Mouse (Mus musculus) midbrain, embryonic 12.5 days (tissue): Measurements from ENCODE around the gene Nos1ap. TPM values are rescaled to one million over a fixed set of nuclear protein-coding genes. Genes with fewer than 3 reads are reported as not detected.

Experiments used
- ATAC-seq: fragments of 200-750 bp; cut with Nextera tagmentation; 2 replicates; pipeline ENCODE4 v1.8.0; 2017; ENCODE audit warnings: low read depth, moderate TSS enrichment, moderate library complexity; ENCODE audit not compliant: low FRiP score
- H3K27ac ChIP-seq: fragments of 300-500 bp; sonication (generic); replicated peaks from 2 replicates; pipeline ENCODE4 v1.5.1; 2016; ENCODE audit warnings: mild to moderate bottlenecking
- H3K27me3 ChIP-seq: fragments of 300-500 bp; sonication (generic); 2 replicates; pipeline ENCODE4 v1.6.1; 2016; ENCODE audit warnings: mild to moderate bottlenecking
- H3K36me3 ChIP-seq: fragments of 300-500 bp; sonication (generic); 2 replicates; pipeline ENCODE4 v1.6.1; 2016
- H3K4me1 ChIP-seq: fragments of 300-500 bp; sonication (generic); 2 replicates; pipeline ENCODE4 v1.6.1; 2016
- H3K4me2 ChIP-seq: fragments of 300-500 bp; sonication (generic); replicated peaks from 2 replicates; pipeline ENCODE4 v1.6.1; 2016; ENCODE audit warnings: mild to moderate bottlenecking, moderate library complexity
- H3K4me3 ChIP-seq: fragments of 300-500 bp; sonication (generic); 2 replicates; pipeline ENCODE4 v1.5.1; 2016; ENCODE audit warnings: mild to moderate bottlenecking
- H3K9ac ChIP-seq: fragments of 300-500 bp; sonication (generic); replicated peaks from 2 replicates; pipeline ENCODE4 v1.6.1; 2016; ENCODE audit warnings: mild to moderate bottlenecking, moderate library complexity
- H3K9me3 ChIP-seq: fragments of 300-500 bp; sonication (generic); 2 replicates; pipeline ENCODE4 v1.6.1; 2016; ENCODE audit warnings: mild to moderate bottlenecking
- WGBS: fragments of 180-500 bp; shearing (Covaris S2); methylation state at CpG from one replicate; pipeline ENCODE4 v1.1.7; 2016; 5-methylcytosine and 5-hydroxymethylcytosine counted together
- polyA plus RNA-seq: library from polyadenylated mRNA; unstranded; fragments of >200 nt; fragmentation: Nextera tagmentation; extraction: Ambion mirVana; gene quantifications from 2 replicates; pipeline ENCODE4 v1.2.1, GENCODE M21; 2016

Gene Nos1ap
- polyA plus RNA-seq, 1 experiment from 2014 or later, result 11.9 TPM

- H3K9me3 ChIP-seq, result no peaks in the 10 kb centered on the region
- H3K36me3 ChIP-seq, result no peaks in the 10 kb centered on the region
- no peak overlapping the region for H3K4me3 ChIP-seq
- 96% methylated on average over 3 of the region's 3 CpGs for WGBS
- no peak overlapping the region for H3K9ac ChIP-seq
- no peaks in the 10 kb centered on the region for H3K4me1 ChIP-seq
- no peak overlapping the region for H3K27ac ChIP-seq
- ATAC-seq, result no peak
- no peak overlapping the region for H3K4me2 ChIP-seq
- H3K27me3 ChIP-seq, result no peaks in the 10 kb centered on the region
Measured at GRCm38 (mm10) chr1:170536344-170536743, 53.3 kb downstream of the Nos1ap start.

GRCm38 (mm10) chr1:170535221-170535620 lies 54.4 kb downstream of the Nos1ap start:
- H3K4me1 ChIP-seq, result no peaks in the 10 kb centered on the region
- no peak overlapping the region for H3K4me3 ChIP-seq
- no peak for ATAC-seq
- WGBS, result 87% methylated on average over 2 of the region's 2 CpGs
- H3K9me3 ChIP-seq, result no peaks in the 10 kb centered on the region
- H3K27ac ChIP-seq, result no peak overlapping the region
- H3K27me3 ChIP-seq, result no peaks in the 10 kb centered on the region
- H3K9ac ChIP-seq, result no peak overlapping the region
- H3K36me3 ChIP-seq, result no peaks in the 10 kb centered on the region
- H3K4me2 ChIP-seq, result no peak overlapping the region

GRCm38 (mm10) chr1:170531286-170531685 lies 58.4 kb downstream of the Nos1ap start:
- H3K36me3 ChIP-seq, result no peaks in the 10 kb centered on the region
- H3K27me3 ChIP-seq, result no peaks in the 10 kb centered on the region
- H3K4me3 ChIP-seq, result no peak overlapping the region
- no peaks in the 10 kb centered on the region for H3K4me1 ChIP-seq
- no peak for ATAC-seq
- 93% methylated on average over 2 of the region's 2 CpGs for WGBS
- H3K9ac ChIP-seq, result no peak overlapping the region
- H3K4me2 ChIP-seq, result no peak overlapping the region
- H3K9me3 ChIP-seq, result no peaks in the 10 kb centered on the region
- H3K27ac ChIP-seq, result no peak overlapping the region

GRCm38 (mm10) chr1:170530456-170530855 lies 59.2 kb downstream of the Nos1ap start:
- Histone ChIP-seq H3K4me3 (no peak overlapping the region), H3K9ac (no peak overlapping the region), H3K4me1 (no peaks in the 10 kb centered on the region), H3K27me3 (no peaks in the 10 kb centered on the region), H3K27ac (no peak overlapping the region), H3K9me3 (no peaks in the 10 kb centered on the region), H3K36me3 (no peaks in the 10 kb centered on the region), H3K4me2 (no peak overlapping the region)
- WGBS, result 82% methylated on average over 4 of the region's 4 CpGs
- ATAC-seq, result no peak

- Histone ChIP-seq H3K4me1 (peaks cover 25% of the 10 kb centered on the region), H3K27ac (no peak overlapping the region), H3K36me3 (no peaks in the 10 kb centered on the region), H3K4me2 (no peak overlapping the region), H3K4me3 (no peak overlapping the region), H3K27me3 (no peaks in the 10 kb centered on the region), H3K9ac (no peak overlapping the region), H3K9me3 (peaks cover 3% of the 10 kb centered on the region; the same call in 1 of the 2 replicates)
- no peak for ATAC-seq
- WGBS, result 61% methylated on average over 5 of the region's 5 CpGs
Measured at GRCm38 (mm10) chr1:170522891-170523290, 66.8 kb downstream of the Nos1ap start.

GRCm38 (mm10) chr1:170521520-170522205 lies 68.0 kb downstream of the Nos1ap start:
- Histone ChIP-seq H3K9me3 (peaks cover 3% of the 10 kb centered on the region; the same call in 1 of the 2 replicates), H3K27me3 (no peaks in the 10 kb centered on the region), H3K4me1 (peaks cover 25% of the 10 kb centered on the region), H3K4me2 (no peak overlapping the region), H3K4me3 (no peak overlapping the region), H3K36me3 (no peaks in the 10 kb centered on the region), H3K27ac (no peak overlapping the region), H3K9ac (no peak overlapping the region)
- peak; percentile 52; the same call in 1 of the 2 replicates for ATAC-seq
- WGBS, result 37% methylated on average over 6 of the region's 6 CpGs

- H3K4me3 ChIP-seq, result no peak overlapping the region
- peaks cover 3% of the 10 kb centered on the region; the same call in 1 of the 2 replicates for H3K9me3 ChIP-seq
- H3K9ac ChIP-seq, result no peak overlapping the region
- H3K27me3 ChIP-seq, result no peaks in the 10 kb centered on the region
- 98% methylated on average over 4 of the region's 4 CpGs for WGBS
- H3K36me3 ChIP-seq, result no peaks in the 10 kb centered on the region
- H3K4me1 ChIP-seq, result peaks cover 25% of the 10 kb centered on the region
- no peak overlapping the region for H3K27ac ChIP-seq
- no peak for ATAC-seq
- no peak overlapping the region for H3K4me2 ChIP-seq
Measured at GRCm38 (mm10) chr1:170520206-170520605, 69.5 kb downstream of the Nos1ap start.

GRCm38 (mm10) chr1:170519631-170520030 lies 70.0 kb downstream of the Nos1ap start:
- Histone ChIP-seq H3K4me1 (peaks cover 25% of the 10 kb centered on the region), H3K9ac (no peak overlapping the region), H3K4me3 (no peak overlapping the region), H3K36me3 (no peaks in the 10 kb centered on the region), H3K9me3 (peaks cover 3% of the 10 kb centered on the region; the same call in 1 of the 2 replicates), H3K4me2 (no peak overlapping the region), H3K27me3 (no peaks in the 10 kb centered on the region), H3K27ac (no peak overlapping the region)
- no peak for ATAC-seq
- WGBS, result 98% methylated on average over 7 of the region's 7 CpGs

GRCm38 (mm10) chr1:170516182-170516581 lies 73.5 kb downstream of the Nos1ap start:
- Histone ChIP-seq H3K36me3 (no peaks in the 10 kb centered on the region), H3K9ac (no peak overlapping the region), H3K4me1 (peaks cover 22% of the 10 kb centered on the region), H3K27ac (no peak overlapping the region), H3K4me3 (no peak overlapping the region), H3K9me3 (peaks cover 3% of the 10 kb centered on the region; the same call in 1 of the 2 replicates), H3K27me3 (no peaks in the 10 kb centered on the region), H3K4me2 (no peak overlapping the region)
- no peak for ATAC-seq
- WGBS, result 77% methylated on average over 6 of the region's 6 CpGs

- peaks cover 20% of the 10 kb centered on the region for H3K4me1 ChIP-seq
- peaks cover 3% of the 10 kb centered on the region; the same call in 1 of the 2 replicates for H3K9me3 ChIP-seq
- 91% methylated on average over 1 of the region's 1 CpGs for WGBS
- no peak overlapping the region for H3K9ac ChIP-seq
- no peak overlapping the region for H3K4me3 ChIP-seq
- H3K4me2 ChIP-seq, result no peak overlapping the region
- H3K36me3 ChIP-seq, result no peaks in the 10 kb centered on the region
- no peaks in the 10 kb centered on the region for H3K27me3 ChIP-seq
- no peak overlapping the region for H3K27ac ChIP-seq
- ATAC-seq, result no peak
Measured at GRCm38 (mm10) chr1:170515455-170515854, 74.2 kb downstream of the Nos1ap start.

GRCm38 (mm10) chr1:170514226-170514625 lies 75.4 kb downstream of the Nos1ap start:
- no peak for ATAC-seq
- peaks cover 3% of the 10 kb centered on the region; the same call in 1 of the 2 replicates for H3K9me3 ChIP-seq
- no peaks in the 10 kb centered on the region for H3K27me3 ChIP-seq
- H3K9ac ChIP-seq, result no peak overlapping the region
- H3K4me2 ChIP-seq, result no peak overlapping the region
- 56% methylated on average over 12 of the region's 12 CpGs for WGBS
- H3K4me1 ChIP-seq, result peaks cover 20% of the 10 kb centered on the region
- H3K27ac ChIP-seq, result no peak overlapping the region
- H3K36me3 ChIP-seq, result no peaks in the 10 kb centered on the region
- H3K4me3 ChIP-seq, result no peak overlapping the region

- no peaks in the 10 kb centered on the region for H3K9me3 ChIP-seq
- WGBS, result 47% methylated on average over 3 of the region's 3 CpGs
- peak; percentile 69 for ATAC-seq
- H3K4me3 ChIP-seq, result no peak overlapping the region
- H3K4me1 ChIP-seq, result peaks cover 20% of the 10 kb centered on the region
- no peaks in the 10 kb centered on the region for H3K36me3 ChIP-seq
- H3K27me3 ChIP-seq, result no peaks in the 10 kb centered on the region
- no peak overlapping the region for H3K4me2 ChIP-seq
- H3K9ac ChIP-seq, result no peak overlapping the region
- no peak overlapping the region for H3K27ac ChIP-seq
Measured at GRCm38 (mm10) chr1:170512429-170513097, 77.1 kb downstream of the Nos1ap start.
